Mouse (Mus musculus) brain, adult 2 months (tissue): ENCODE data around the gene Senp2.

Experiments used
- DNase-seq: peaks from one replicate; pipeline ENCODE4 v3.0.0; 2011; ENCODE audit warnings: low read depth, low spot score

The Senp2 gene

GRCm38 (mm10) chr16:22097659-22098058 is 88.4 kb downstream of the Senp2 start:
- peak; percentile 15 for DNase-seq
